13 mouse cellular contexts compared by ENCODE assay signal in genomic region chr10:41635276-41636033, GRCm38 (mm10).
A peak's percentile ranks its signal among the peaks of the same experiment; 100 is the strongest.
DNase-seq lines count a peak whose midpoint lies in the region; ATAC-seq lines count a peak whose summit lies in the region.
"Had no signal": no experiment of that assay in that cellular context is flagged by ENCODE, and none has a peak within 500 bp of the region (broad histone marks: within the 10 kb centered on the region; RNA-seq: fewer than 3 reads in every experiment).

No protein-coding gene starts in this region.

- no peaks in the 10 kb centered on the region for H3K4me1 ChIP-seq in forebrain, embryonic 14.5 days (ENCODE audit: control insufficient read depth, insufficient read depth, low read length)
- H3K4me1 ChIP-seq in forebrain, embryonic 16.5 days (replicated peaks; ENCODE audit: control insufficient read depth, insufficient read depth, low read length) = no peaks in the 10 kb centered on the region
- H3K4me1 ChIP-seq: liver, embryonic 15.5 days; neural tube, embryonic 13.5 days had no signal

- no peaks in the 10 kb centered on the region for H3K36me3 ChIP-seq in forebrain, embryonic 14.5 days (ENCODE audit: control insufficient read depth, insufficient read depth, low read length)
- H3K36me3 ChIP-seq in forebrain, embryonic 16.5 days (ENCODE audit: control insufficient read depth, insufficient read depth) = no peaks in the 10 kb centered on the region
- H3K36me3 ChIP-seq: liver, embryonic 15.5 days; neural tube, embryonic 13.5 days had no signal

- 81% methylated on average over 9 of the region's 9 CpGs for WGBS in forebrain, embryonic 14.5 days
- 72% methylated on average over 9 of the region's 9 CpGs for WGBS in forebrain, embryonic 16.5 days

- no peak overlapping the region for H3K9ac ChIP-seq in forebrain, embryonic 14.5 days (ENCODE audit: low read length)
- no peak overlapping the region for H3K9ac ChIP-seq in forebrain, embryonic 16.5 days (replicated peaks; ENCODE audit: low read depth, low read length)
- H3K9ac ChIP-seq: liver, embryonic 15.5 days; neural tube, embryonic 13.5 days had no signal

- no peak overlapping the region for H3K4me3 ChIP-seq in forebrain, embryonic 14.5 days (ENCODE audit: low read depth, low read length)
- no peak overlapping the region for H3K4me3 ChIP-seq in forebrain, embryonic 16.5 days (replicated peaks; ENCODE audit: low read length)
- H3K4me3 ChIP-seq: liver, embryonic 15.5 days; neural tube, embryonic 13.5 days had no signal

- no peak for ATAC-seq in forebrain, embryonic 14.5 days
- ATAC-seq in forebrain, embryonic 16.5 days = no peak
- ATAC-seq: hindbrain, postnatal 0 days had no signal

- no peak overlapping the region for H3K27ac ChIP-seq in forebrain, embryonic 14.5 days (ENCODE audit: low read depth, low read length)
- no peak overlapping the region for H3K27ac ChIP-seq in forebrain, embryonic 16.5 days (ENCODE audit: low read length)
- H3K27ac ChIP-seq: hindbrain, postnatal 0 days; liver, embryonic 15.5 days; neural tube, embryonic 13.5 days had no signal

- no peaks in the 10 kb centered on the region for H3K9me3 ChIP-seq in forebrain, embryonic 14.5 days (replicated peaks; ENCODE audit: control insufficient read depth, low read length)
- no peaks in the 10 kb centered on the region for H3K9me3 ChIP-seq in forebrain, embryonic 16.5 days (ENCODE audit: control insufficient read depth, low read length)
- H3K9me3 ChIP-seq: liver, embryonic 15.5 days; neural tube, embryonic 13.5 days had no signal

- intact Hi-C loops in heart, postnatal 25 days (cut with DNase I) = no loop called here

- DNase-seq in forebrain, embryonic 14.5 days (ENCODE audit: low spot score) = peak; percentile 16
- DNase-seq in right cerebral cortex, adult 18-20 months = peak; percentile 2
- no peak for DNase-seq in right cerebral cortex, postnatal 10 days (ENCODE audit: low spot score in 2 of 2)
- peak; percentile 40 for DNase-seq in lung, postnatal 36 days
- no peak for DNase-seq in heart, postnatal 25 days (ENCODE audit: low spot score)
- DNase-seq in cerebellum, adult 11 months = no peak
- no peak for DNase-seq in left cerebral cortex, adult 18-20 months (ENCODE audit: low spot score in 2 of 2)
- DNase-seq: embryo, embryonic 11 days; kidney, postnatal 36 days had no signal

- H3K27me3 ChIP-seq in forebrain, embryonic 14.5 days (replicated peaks; ENCODE audit: control insufficient read depth, insufficient read depth, low read length) = no peaks in the 10 kb centered on the region
- no peaks in the 10 kb centered on the region for H3K27me3 ChIP-seq in forebrain, embryonic 16.5 days (replicated peaks; ENCODE audit: control insufficient read depth, insufficient read depth, low read length)
- H3K27me3 ChIP-seq: liver, embryonic 15.5 days; neural tube, embryonic 13.5 days had no signal

- H3K4me2 ChIP-seq in forebrain, embryonic 14.5 days (ENCODE audit: low read length) = no peak overlapping the region
- no peak overlapping the region for H3K4me2 ChIP-seq in forebrain, embryonic 16.5 days (ENCODE audit: low read length)
- H3K4me2 ChIP-seq: liver, embryonic 15.5 days; neural tube, embryonic 13.5 days had no signal

Comparison
In these comparisons a context has a peak if more than half of its experiments do, and no peak if none do; other contexts are left out.
1. DNase-seq: peak in forebrain, embryonic 14.5 days (single experiment), right cerebral cortex, adult 18-20 months (single experiment) and lung, postnatal 36 days (single experiment); none in right cerebral cortex, postnatal 10 days (0 of 2), heart, postnatal 25 days (single experiment), cerebellum, adult 11 months (single experiment) and left cerebral cortex, adult 18-20 months (0 of 2).